Mouse (Mus musculus) ES-CJ7 (cell line): ENCODE measurements around the gene Slc47a1.
"Not testable (repeated sequence)": the region's sequence is repeated elsewhere in the genome, so short reads cannot be mapped to it uniquely, and the experiment has no call there.

Source experiments
- DNase-seq: peaks from one replicate; pipeline ENCODE4 v3.0.0; 2011; ENCODE audit warnings: low read depth, low spot score

Gene Slc47a1

DNA sequence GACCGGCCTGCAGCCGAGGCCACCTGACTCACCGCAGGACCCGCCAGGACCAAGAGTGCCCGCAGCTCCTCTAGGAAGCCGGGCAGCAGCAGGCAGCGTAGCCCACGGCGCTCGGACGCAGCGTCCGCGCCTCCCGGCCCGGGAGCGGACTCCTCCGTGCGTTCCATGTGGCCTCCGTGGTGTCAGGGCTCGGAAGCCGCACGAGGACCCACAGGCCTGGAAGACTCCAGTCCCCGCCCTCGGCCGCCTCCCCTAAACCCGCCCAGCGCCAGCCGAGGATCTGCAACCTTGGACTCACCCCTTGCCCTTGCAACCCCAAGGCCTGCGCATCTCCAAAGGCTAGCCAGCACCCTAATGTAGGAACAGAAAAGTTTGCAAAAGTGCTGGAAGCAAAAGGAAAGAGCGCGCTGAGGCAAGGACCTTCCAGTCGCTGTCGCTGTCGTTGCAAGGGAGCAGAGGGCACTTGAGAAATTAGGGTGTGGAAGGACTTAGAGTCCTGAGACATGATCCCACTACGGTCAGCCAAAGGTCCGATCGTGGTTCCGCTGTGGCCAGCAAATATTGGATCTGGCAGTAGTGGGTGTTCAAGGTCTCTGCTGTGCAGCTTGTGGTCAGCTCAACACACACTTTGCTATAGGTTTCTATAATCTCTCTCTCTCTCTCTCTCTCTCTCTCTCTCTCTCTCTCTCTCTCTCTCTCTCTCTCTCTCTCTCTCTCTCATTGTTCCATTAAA, at the start of gene Slc47a1:
Gene Slc47a1 (minus strand): TSS at position 465 of the 733 bp plus-strand sequence.
- DNase-seq: peak; percentile 34

DNA sequence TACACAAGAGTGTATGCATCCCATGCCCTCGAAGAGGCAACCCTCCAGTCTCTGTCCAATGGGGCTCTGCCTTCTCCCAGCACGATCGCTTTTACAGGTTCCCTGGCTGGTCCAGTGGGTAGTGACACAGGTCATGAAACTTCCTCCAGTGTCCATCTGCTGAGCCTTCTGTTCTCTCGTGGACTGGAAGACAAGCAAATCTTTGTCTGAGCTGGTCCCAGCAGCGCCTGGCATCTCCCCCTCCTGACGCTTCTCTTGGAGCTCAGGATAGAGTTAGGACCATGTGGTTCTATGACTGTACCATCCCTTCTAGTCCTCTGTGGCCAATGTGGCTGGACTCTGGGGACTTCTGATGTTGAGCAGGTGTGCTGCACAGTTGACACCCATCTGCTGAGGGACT, 41.1 kb upstream of the Slc47a1 start:
- no peak for DNase-seq

DNA sequence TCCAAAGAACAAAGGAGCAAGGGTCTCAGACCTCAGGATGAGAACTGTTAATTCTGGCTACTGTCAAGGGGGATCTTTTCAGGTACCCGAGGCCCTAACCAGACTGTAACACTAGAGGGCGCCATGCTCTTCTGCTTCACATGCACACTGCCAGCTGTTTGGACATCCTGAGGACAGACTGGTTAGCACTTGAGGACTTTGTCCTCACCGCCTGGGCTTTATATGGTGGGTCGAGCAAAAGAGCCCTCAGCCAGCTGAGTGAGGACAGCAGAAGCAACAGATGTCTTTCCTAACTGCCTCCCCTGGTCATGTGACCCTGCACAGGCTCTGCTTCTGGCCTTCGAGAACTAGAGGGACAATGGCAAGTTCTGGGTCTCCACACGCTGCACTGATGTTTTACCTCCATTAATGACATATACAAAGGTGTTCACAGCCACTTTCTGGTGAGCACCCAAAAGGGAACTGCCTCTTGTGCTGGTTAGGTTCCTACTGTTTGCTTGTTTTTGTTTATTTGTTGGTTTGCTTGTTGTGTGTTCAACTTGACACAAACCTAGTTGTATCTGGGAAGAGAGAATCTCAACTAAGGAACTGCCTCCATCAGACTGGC, 39.9 kb upstream of the Slc47a1 start:
- peak; percentile 87 for DNase-seq

DNA sequence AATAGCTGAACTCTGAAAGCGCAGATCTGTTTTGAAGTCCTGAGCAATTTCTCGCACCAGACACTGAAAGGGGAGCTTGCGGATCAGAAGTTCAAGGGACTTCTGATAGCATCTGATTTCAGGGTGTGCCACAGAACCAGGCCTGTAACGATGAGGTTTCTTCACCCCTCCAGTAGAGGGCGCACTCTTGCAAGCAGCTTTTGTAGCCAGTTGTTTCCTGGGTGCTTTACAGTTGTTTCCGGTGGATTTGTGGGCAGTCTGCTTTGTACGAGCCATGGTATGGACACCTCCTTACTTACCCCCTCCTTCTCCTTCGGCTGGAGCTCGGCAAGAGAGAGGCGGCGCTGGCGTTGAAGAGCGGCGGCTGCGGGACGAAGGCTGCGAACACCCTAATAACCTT, 38.4 kb upstream of the Slc47a1 start:
- DNase-seq: peak; percentile 65

DNA sequence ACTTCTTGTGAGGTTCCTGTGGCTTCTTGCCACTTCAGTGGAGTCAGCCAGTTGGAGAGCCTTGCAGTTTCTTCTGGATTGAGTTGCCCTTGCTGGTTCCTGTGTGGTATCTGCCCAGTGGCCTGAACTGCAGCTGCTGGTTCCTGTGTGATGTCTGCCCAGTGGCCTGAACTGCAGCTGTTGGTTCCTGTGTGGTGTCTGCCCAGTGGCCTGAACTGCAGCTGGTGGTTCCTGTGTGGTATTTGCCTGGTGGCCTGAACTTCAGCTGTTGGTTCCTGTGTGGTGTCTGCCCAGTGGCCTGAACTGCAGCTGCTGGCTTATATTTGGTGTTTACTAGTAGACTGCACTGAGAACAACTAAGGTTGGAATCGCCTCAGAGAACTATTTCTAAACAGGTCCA, 37.3 kb upstream of the Slc47a1 start:
- no peak for DNase-seq

DNA sequence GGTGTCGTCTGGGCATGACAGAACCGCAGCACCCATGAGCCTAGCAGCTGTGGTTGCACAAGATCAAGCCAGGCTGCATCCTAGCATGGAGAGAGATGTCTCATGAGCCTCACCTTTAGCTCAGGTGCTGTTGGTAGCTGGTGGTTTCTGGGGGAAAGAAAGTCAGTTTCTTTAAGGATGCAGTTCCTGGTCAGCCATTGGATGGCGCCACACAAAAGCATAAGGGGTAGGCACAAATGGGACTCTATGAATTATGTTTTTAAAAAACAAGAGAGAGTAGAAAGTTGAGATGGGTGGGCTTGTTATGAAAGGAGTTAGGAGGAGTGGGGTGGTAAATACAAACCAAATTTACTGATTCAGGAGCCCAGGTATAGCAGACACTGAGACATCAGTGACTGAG, 36.4 kb upstream of the Slc47a1 start:
- no peak for DNase-seq

DNA sequence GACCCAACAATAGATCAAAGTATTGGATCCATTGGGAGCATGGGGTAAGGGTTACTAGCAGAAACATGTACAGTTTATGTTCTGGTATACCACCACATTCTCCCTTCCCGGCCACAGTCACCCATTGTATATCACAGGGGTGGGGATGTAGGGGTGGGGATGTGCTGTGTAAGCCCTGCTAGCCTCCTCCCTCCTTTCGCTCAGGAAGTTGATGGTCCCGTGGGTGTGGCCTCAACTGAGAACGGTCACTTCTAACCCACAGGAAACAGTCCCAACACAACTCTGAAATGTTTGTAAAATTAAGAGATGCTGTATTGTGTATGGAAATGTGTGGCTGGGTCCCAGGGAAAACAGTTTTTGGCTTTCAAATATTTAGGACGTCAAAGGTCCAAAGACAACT, 35.3 kb upstream of the Slc47a1 start:
- peak; percentile 58 for DNase-seq

DNA sequence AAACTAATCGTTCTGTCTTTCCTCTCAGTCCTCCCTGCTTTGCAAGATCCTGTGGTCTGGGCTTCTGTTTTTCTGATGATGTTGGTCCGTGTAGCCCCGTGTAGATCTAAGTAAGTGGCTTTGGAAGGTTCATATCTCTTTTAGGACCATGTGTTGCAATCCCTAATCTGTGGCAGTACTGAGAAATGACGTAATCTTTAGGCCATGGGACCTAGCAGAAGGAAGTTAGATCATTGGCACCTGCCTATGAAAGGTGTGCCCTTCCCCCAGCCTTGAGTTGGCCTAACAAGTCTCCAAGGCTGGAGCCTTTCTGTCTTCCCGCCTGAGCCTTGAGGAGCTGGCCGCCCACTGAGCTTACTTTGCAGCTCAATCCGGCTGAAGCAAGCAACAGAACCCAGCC, 33.7 kb upstream of the Slc47a1 start:
- peak; percentile 35 for DNase-seq

DNA sequence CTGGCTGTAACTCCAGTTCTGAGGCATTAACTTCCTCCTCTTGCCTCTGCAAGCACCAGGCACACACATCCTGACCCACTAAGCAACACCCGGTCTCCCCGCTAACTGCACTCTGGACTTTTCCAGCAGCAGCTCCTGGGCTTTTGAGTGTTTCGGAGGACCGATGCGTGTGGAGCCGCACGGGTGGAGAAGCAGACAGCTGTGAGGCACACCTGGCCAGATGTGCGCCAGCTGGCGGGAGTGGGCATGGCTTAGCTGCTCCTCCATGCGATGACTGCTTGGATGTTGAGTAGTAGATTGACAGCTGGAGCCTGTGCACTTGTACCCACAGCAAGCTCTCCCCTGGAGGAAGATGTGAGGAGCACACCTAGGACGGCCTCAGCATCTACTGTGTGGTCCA, 33.1 kb upstream of the Slc47a1 start:
- peak; percentile 38 for DNase-seq

DNA sequence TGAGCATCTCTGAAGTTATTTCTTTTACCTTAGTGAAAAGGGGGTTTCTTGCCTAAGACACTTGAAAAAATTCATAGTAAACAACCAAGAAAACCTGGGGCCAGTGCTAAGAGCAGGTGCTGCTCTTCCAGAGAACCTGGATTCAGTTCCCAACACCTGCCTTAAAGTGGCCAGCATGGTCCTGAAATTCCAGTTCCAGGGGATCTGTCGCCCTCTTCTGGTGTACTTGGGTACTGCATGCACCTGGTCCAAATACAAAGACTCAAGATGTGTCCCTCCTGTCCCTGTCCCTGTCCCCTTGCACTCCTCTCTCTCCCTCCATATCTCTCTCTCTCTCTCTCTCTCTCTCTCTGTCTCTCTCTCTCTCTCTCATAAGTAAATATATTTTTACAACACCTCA, 32.0 kb upstream of the Slc47a1 start:
- DNase-seq: peak; percentile 89

DNA sequence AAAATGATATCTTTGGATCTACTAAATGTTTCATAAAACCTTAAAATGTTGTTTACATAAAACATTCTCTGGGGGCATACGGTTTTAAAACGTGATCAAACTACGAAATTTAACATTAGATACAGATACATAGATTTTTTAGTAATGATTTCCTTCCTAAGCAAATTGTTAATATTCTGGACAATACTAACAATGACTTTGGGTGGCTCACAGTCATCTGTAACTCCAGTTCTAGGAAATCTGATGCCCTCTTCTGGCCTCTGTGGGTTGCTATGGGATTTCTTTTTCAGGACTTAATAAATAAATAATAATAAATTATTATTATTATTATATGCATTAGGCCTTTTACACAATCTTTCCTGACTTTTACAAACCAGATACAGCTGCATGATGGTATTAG, 30.9 kb upstream of the Slc47a1 start:
- no peak for DNase-seq

DNA sequence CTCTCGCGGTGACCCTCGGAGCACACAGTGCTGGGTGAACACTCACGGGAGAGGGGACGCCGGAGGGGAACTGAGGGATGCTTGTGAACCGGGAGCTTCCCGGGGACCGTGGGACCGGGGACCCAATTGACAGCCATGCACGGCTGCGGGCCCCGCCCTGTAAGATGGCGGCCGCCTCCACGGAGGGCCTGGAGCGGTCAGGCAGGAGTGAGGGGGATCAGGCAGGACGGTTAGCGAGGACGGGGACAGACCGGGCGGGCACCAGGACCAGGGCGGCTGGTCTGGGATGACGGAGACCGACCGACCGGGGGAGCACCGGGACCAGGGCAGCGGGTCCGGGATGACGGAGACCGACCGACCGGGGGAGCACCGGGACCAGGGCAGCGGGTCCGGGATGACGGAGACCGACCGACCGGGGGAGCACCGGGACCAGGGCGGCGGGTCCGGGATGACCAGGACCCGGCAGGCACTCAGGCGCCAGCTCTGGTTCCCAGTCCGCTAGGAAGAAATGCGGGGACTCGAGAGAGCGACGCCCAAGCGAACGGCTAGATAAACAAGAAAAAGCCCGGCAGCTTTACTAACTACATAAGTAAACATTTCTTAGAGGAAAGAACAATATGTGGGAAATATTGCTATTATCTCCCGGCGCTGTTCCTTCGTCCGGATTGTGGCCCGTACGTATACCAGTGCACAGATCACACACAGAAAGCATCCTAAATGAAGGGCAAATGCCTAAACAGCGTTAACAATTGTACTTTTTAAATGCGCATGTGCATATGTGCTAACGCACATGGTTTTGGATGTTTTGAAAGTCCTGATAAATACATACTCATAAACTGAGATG, 30.3 kb upstream of the Slc47a1 start:
- no peak for DNase-seq

DNA sequence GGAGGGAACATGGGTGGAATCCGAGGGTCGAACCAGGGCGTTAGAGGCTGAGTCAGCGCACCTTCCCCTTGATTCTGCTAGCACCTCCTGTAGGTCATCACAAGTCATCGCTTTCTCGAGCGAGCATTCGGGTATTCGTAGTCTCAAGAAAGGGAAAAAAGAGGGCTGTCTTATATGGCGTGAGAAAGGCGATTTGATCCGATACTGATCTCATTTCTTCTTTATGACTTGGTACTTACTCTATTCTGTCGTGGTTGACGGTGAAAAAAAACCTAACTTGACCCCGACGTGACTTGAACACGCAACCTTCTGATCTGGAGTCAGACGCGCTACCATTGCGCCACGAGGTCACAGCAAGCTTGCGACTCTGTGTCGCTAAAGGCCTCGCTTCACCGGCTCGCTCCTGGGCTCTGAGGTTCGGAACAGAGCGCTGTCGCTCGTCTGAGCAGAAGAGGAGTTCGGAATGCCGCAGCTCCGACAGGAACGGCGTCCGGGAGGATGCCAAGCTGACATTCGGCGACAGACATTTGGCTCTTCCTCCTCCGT, 29.6 kb upstream of the Slc47a1 start:
- DNase-seq: peak; percentile 97

DNA sequence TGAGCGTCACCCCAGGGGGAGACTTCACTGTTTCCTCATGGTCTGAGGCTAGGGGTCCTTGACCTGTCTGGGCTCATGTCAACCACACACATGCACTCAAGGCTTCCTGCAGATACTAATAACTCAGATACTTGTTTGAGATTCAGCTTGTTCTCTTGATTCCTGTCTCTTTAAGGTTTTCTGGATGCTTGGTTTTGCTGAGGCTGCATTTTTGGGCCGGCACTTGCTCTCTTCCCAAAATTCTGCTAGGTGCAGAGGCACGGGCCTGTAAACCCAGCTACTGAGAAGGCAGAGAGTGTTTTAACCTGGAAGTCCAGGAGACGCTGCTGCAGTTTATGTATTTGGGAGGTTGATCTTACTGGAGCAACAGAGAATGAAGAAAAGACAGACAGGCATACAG, 23.6 kb upstream of the Slc47a1 start:
- no peak for DNase-seq

DNA sequence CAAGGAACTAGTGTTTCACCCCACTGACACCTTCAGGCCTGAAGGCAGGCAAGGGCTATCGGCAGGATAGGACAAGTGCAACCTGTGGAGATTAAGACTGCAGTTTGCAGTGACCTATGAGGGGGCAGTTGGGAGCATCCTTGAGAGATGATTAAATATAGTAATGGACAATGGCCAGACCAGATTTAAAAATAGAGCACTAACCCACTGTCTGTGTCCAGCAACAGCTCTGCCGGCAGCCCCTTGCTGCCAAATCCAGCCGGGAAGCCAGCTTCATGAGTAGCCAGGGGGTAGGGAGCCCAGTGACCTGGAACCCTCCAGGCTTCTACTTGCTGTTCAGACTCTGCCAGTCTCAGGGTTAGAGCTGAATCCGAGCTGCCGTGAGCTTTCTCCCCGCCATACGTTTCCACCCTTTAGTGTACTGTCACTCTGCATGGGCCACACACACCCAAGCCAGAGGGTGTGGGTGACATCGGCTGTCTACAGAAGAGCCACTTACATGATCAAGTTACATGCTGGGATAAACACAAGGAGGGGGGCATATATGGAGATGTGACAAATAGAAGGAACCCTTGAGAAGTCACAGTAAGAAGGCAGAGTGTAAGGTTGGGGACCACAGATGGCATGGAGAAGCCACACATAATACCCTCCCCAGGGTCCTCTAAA, 22.7 kb upstream of the Slc47a1 start:
- DNase-seq: no peak

DNA sequence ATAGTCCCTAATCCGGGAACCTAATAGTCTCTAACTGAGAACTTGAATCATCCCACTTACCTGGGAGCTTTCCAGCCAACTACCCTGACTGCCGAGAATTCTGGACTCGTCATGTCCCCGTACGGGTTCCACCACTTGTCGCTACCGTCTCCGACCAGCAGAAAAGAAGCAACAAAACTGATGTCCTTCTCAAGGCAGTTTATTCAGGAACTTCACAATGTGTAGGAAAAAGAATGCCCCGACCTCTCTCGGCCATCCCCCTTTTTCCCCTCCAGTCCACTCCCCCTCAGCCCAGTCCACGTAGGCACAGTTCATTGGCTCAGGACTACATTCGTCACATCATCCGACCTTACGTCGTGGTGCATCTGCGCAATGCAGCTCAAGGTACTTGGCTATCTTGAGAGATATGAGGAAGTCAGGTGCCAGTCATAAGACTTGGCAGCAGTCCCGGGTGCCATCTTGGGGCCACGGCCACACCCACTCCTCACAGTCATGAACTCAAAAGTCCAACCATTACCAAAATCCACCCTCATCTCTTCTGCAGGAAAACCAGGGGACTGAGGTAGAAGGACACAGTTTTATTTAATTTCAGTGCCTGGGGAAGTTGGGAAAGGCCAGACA, 19.4 kb upstream of the Slc47a1 start:
- DNase-seq: not testable (repeated sequence)

DNA sequence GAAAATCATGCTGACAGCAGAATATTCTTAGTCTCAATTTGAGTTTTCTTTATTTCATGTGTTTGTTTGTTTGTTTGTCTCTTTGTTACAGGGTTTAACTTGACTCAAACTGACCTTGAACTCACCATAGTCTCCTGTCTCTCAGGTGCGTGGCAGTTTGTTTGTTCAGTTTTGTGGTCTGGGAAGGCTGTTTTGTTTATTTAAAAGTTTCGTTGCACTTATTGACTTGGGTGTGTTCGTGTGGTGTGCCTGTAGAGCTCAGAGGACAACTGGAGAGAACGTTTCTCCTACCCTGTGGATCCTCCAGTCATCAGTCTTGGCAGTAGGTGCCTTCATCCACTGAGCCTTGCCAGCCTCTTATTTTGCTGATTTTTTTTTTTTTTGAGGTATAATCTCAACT, 10.8 kb upstream of the Slc47a1 start:
- no peak for DNase-seq

DNA sequence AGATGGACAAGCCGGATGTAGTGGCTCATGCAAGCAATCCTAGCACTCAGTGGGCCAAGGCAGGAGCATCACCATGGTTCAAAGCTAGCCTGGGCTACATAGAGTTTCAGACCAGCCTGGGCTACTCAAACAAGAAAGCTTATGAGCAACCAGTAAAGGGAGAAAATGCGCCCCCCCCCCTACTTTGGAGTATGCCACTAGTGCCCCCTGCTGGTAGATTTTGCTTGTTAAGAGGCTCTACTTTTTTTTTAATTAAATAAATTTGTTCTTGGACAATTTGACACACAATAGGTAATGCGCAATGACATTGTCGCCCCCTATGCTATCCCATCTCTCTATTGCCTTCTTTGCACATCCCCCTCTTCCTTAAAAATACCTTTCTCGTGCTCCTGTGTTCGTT, 9.9 kb upstream of the Slc47a1 start:
- DNase-seq: peak; percentile 69

DNA sequence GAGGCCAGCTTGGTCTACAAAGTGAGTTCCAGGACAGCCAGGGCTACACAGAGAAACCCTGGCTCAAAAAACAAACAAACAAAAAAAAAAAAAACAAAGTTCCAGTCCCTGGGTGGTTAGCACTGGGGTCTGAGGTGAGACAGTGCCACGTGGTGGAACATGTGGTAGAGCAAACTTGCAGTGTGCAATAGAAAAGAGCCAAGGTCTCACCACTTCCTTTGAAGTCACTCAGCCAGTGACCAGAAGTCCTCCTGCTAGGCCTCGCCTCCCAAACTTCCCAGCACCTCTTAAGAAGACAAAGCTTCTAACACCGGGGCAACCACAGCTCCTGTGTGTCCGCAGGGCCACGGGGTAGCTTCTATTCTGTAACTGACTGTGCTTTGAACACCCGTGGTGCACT, 9.1 kb upstream of the Slc47a1 start:
- DNase-seq: no peak

DNA sequence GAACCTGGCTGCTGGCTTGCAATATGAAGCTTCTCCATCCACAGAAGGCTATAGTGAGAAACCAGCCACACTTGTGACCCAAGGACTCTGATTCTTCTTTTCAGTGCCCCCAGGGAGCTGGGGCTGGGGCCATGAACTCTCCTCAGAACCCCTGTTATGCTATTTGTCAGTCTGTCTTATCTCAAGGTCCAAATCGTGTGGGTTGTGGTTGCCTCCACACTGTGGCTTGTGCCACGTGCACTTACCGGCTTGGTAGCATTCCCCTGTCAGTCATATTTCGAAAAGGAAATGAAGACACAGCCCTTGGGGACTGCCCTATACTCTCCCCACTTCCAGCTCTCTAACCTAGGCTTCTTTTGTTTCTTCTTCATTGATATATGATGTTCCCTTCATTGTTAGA, 7.6 kb upstream of the Slc47a1 start:
- no peak for DNase-seq

DNA sequence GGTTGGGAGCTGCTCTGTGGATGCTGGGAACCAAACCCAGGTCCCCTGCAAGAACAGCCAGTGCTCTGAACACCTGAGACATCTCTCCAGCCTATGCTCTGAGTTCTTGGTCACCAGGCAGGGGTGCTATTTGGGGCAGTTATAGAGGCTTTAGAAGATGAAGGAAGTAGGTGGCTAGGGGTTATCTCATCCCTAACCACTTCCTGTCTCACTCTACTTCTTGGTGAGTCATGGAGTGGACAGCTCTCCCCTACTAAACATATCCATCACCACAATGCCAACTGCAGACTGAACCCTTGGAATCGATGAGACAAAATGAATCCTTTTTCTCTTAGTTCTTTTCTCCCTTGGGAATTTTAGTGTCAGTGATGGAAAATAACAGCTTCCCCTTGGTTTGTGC, 3.1 kb upstream of the Slc47a1 start:
- no peak for DNase-seq
